Mouse (Mus musculus) gastrocnemius, adult 8-10 months (tissue): ENCODE measurements around the gene Catspere2. TPM values are rescaled to one million over a fixed set of nuclear protein-coding genes. Genes with fewer than 3 reads are reported as not detected.
"Not testable (repeated sequence)": the region's sequence is repeated elsewhere in the genome, so short reads cannot be mapped to it uniquely, and the experiment has no call there.

Source experiments
- DNase-seq, 2 experiments: peaks; one replicate each; pipeline ENCODE4 v3.0.0; 2022; ENCODE audit warnings: low spot score in 2 of 2
- total RNA-seq, 4 experiments: library from RNA; stranded (reverse); gene quantifications; 2 replicates each; pipeline ENCODE4 v1.2.4; 2022

Gene Catspere2
- total RNA-seq: under 1 TPM in 3 of 4 experiments, not detected in 1; 0.07 to 0.36 (median 0.29) TPM

DNA sequence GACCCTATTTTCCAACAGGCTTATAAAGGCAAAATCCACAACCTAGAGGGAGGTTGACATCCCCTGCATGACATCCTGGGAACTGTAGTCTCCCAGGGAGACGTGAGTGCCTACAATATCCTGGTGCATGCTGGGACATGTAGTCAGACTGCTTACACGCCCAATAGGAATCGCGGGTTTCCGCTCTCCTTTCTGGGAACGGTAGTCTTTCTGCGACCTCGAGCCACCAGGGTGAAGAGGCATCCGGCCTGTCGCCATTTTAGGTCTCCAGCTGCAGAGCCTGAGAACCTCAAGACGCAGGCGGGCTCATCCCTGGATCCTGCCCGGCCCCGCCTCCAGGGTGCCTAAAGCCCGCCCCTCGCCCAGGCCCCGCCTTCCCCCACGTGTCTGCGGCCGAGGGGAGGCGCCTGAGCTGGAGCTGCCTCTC, at the start of gene Catspere2:
Gene Catspere2 (plus strand): TSS at position 400 of the 427 bp plus-strand sequence.
- DNase-seq: peak; percentile 98

DNA sequence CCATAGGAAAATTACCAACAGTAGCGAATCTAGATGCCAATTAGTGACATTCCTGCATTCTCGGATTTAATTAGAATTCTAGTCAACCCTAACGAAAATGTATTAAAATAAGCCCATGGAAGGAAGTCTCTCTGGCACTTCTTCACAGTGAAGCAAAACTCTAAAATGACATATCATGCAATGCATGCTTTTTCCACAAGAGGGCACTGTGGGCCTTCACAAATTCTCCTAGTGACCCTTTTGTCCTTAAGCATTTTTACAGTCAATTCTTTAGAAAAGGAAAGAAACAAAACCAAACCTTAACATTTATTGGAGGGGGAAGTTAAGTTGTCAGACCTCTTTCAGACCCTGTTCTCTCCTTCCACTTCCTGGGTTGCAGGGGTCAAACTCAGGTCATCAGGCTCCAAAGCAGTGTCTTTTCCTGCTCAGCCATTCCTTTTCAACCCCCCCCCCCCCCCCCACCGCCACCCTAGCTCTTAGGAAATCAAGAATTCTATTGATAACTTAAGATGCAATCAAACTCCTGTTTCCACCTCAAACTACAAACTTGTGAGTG, 42.7 kb upstream of the Catspere2 start:
- not testable (repeated sequence) for DNase-seq

DNA sequence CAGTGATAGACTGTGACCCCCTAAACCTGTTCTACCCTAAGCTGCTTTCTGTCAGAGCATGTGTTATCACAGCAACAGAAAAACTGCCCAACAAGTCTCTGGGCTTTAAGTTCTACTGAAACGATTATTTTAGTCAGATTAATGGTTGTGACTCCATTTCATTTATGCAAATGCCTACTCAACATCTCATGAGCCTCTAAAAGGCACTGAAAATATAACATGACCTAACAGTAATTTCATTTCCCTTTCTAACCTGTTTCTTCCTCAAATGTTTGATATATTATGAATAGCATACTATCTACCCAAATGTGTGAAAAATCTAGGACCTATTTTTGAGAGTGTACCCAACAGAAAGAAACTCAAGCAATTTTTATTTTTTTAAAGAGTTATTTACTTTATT, 1.9 kb upstream of the Catspere2 start:
- no peak for DNase-seq

DNA sequence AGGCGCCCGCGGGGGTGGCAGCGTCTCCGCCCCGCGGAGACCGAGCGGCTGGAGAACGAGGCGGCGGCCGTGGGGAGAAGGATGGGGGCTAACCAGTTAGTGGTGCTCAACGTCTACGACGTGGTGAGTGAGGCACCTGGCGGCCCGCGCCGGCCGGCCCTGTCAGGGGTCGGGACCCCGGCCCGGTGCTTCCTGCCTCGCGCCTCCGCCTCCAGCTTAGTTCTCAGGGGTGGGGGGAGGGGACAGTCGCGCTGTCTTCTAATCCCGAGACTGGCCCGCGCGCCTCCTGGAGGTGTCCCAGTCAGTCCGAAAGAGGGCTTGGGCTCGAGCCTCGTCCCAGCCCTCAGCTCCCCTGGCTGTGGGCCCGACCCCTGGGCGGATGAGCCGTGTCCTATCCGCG, 359 bp downstream of the Catspere2 start:
- DNase-seq: peak in 1 of 2 experiments; percentile 20

DNA sequence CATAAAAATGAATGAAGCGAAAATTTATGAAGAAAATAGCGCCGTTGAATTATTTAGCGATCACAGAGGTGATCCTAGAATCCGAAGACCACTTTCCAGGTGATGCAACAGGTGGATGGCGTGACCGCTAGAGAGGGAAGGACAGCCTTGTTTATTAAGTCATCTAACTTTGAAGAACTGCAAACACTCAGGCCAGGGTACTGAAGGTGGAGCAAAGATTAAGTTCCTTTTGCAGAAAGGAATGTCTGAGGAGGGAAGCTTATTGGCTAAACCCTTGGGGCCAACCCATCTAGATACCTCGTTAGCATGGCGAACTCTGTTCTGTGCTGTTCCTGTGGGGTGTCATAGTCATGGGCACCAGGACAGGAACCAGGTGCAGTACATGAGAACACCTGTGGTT, 983 bp downstream of the Catspere2 start:
- no peak for DNase-seq

DNA sequence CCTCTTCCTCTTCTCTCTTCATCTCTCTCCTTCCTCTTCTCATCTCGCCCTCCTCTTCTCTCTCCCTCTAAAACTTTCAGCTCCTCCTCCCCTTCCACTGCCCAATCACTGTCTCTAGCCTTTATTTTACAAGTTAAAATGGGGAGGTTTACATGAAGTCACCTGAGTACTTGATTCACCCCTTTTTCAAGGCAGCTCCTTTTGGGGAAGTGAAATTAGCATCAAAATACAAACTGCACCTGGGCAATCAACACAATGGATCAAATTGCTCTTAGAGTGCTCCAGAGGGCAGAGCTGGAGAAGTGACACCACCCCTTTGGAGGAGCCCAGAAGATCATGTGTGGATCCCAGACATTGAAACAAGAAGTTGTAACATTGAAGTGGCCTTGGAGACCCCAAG, 4.3 kb downstream of the Catspere2 start:
- DNase-seq: not testable (repeated sequence)

DNA sequence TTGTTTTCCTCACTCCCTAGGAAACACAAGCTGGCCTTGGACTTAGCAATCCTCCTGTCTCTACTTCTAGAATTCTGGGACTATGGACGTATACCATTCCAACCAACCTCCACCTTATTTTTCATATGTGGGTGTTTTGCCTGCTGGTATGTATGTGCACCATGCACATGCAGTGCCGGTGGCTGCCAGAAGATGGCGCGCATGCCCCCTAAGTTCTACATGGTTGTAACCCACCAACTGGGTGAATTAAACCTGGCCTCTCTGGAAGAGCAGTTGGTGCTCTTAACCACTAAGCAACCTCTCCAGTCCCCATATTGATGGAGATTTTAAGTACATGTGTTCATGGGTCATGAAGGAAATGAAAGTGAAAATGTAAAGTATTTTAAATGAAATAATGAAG, 89.6 kb downstream of the Catspere2 start:
- not testable (repeated sequence) for DNase-seq

DNA sequence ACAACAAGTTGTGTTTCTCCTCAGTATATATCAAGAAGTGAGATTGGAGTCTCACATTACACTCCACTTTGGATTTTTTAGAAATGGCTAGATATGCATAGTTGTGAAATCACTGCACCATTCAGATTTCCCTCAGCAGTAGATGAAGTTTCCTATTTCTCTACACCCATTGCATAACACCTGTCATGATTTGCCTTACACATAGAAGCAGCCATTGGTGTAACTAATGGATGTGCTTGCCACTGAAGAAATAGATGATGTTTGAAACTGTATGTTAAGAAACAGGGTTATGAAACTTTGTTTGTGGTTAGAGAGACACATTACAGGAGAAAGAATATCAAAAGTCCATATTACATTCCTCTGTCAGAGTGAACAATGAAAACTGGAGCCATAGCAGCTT, 114.6 kb downstream of the Catspere2 start:
- not testable (repeated sequence) for DNase-seq

DNA sequence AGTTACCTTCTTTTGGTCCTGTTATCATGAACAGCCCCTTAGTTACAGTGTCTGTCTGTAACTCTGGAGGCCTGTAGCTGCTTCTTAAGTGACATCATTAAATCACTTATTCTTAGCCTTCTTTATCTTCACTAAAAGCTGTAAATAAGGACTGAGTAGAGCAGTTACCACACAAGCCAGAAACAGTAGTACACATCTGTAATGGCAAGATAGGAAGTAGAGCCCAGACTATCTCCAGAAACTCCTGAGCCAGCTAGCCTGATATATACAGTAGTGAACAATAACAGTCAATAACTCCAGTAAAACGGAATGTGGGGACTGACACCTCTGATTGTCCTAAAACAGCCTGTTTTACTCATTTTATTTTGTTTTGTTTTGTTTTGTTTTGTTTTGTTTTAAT, 125.3 kb downstream of the Catspere2 start:
- not testable (repeated sequence) for DNase-seq

DNA sequence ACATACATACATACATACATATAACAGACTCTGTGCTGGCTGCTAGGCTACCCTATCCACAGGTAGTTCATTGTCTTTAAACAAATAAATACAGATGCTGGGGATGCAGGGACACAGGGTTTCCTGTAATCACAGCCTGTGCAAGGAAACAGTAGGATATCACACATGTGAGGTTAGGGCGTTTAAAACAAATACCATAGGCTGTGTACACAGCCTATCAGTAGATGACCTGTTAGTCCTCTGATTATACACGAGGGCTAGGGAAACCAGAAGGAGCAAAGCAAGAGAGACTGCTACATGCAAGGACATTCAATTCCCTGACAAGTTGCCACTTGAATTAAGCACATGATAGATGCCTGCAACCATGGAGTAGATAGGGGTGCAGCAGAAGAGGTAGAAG, 139.0 kb downstream of the Catspere2 start:
- not testable (repeated sequence) for DNase-seq

DNA sequence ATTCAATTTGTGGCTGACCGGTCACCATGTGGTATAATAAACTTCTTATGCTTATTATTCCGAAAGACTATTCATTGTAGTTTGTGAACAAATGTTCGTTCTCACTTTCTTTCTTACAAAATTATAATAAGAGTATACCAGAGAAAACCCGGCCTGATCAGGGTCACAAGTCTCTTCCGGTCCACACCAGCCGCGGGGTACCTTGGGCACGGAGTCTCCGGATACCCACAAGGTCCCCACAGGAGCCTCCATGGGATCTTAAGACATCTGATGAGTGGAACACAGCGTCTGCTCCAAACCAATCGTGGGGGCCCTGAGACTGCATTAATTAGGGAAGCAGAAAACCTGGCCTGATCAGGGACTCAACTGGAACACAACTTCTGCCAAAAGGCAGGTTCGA, 151.1 kb downstream of the Catspere2 start:
- no peak for DNase-seq

DNA sequence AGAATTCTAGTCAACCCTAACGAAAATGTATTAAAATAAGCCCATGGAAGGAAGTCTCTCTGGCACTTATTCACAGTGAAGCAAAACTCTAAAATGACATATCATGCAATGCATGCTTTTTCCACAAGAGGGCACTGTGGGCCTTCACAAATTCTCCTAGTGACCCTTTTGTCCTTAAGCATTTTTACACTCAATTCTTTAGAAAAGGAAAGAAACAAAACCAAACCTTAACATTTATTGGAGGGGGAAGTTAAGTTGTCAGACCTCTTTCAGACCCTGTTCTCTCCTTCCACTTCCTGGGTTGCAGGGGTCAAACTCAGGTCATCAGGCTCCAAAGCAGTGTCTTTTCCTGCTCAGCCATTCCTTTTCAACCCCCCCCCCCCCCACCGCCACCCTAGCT, 163.3 kb downstream of the Catspere2 start:
- not testable (repeated sequence) for DNase-seq

DNA sequence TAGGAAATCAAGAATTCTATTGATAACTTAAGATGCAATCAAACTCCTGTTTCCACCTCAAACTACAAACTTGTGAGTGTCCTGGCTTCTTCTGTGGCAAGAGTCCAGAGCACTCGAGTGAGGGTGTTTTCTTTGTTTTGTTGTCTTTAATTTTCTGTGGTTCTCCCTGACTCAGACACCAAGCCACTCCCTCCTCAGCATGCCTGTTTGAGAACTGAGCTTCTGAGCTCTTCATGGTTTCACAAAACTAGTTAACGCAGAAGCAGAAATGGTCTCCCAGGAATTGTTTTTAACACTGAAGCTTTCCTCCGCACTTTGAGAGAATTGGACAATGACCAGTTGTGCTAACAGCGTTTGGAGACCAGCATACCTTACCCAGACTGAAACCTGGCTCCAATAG, 163.7 kb downstream of the Catspere2 start:
- DNase-seq: not testable (repeated sequence)

DNA sequence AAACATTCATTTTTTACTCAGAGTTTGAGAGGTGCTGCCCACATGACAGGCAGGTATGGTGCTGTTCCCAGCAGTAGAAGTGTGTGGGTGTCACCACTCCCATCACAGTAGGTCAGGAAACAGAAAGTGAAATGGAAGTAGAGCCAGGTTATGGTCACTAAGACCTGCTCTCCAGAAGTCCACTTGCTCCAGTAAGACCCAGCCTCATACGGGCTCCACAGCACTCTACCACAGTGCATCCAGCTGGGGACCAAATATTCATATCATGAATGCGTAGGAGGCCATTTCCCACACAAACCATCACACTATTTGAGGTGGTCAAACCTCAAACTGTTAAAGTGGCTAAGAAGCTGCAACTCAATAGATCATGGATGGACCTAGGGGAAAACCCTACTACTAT, 199.0 kb downstream of the Catspere2 start:
- no peak for DNase-seq

DNA sequence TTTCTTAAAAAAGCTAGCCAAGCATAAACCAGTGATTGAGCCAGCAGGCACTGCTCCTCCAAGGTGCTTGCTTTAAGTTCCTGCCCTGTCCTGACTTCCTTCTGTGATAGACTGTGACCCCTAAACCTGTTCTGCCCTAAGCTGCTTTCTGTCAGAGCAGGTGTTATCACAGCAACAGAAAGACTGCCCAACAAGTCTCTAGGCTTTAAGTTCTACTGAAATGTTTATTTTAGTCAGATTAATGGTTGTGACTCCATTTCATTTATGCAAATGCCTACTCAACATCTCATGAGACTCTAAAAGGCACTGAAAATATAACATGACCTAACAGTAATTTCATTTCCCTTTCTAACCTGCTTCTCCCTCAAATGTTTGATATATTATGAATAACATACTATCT, 202.4 kb downstream of the Catspere2 start:
- DNase-seq: no peak

DNA sequence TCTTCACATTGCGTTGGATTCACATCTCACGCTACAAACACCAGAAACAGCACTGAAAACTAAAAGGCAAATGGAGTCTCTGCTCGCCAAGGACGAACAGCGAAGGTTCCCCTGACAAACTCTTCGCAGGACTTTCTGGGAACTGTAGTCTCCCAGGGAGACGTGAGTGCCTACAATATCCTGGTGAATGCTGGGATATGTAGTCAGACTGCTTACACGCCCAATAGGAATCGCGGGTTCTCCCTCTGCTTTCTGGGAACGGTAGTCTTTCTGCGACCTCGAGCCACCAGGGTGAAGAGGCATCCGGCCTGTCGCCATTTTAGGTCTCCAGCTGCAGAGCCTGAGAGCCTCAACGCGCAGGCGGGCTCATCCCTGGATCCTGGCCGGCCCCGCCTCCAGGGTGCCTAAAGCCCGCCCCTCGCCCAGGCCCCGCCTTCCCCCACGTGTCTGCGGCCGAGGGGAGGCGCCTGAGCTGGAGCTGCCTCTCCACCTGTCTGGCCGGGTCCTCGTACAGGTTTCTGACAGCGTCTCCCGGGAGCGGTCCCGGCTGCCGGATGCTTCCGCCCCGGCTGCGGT, 204.1 kb downstream of the Catspere2 start, which contains the start of gene Desi2:
Gene Desi2 (plus strand): TSS at position 202 of the 576 bp plus-strand sequence.
- peak; percentile 92 to 97 for DNase-seq

DNA sequence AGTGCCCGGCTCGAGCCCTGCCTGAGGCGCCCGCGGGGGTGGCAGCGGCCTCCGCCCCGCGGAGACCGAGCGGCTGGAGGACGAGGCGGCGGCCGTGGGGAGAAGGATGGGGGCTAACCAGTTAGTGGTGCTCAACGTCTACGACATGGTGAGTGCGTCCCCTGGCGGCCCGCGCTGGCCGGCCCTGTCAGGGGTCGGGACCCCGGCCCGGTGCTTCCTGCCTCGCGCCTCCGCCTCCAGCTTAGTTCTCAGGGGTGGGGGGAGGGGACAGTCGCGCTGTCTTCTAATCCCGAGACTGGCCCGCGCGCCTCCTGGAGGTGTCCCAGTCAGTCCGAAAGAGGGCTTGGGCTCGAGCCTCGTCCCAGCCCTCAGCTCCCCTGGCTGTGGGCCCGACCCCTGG, 204.6 kb downstream of the Catspere2 start:
- not testable (repeated sequence) for DNase-seq

DNA sequence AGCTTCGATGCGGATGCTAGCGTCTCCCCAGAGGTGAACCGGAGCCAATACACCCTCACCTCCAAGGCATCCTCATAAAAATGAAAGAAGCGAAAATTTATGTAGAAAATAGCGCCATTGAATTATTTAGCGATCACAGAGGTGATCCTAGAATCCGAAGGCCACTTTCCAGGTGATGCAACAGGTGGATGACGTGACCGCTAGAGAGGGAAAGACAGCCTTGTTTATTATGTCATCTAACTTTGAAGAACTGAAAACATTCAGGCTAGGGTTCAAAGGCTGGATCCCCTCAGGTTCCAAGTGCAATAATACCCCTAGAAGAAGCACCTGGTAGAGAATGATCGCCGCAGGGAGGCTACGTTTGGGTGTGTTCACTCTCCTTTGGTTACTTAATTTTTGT, 205.2 kb downstream of the Catspere2 start:
- DNase-seq: no peak

DNA sequence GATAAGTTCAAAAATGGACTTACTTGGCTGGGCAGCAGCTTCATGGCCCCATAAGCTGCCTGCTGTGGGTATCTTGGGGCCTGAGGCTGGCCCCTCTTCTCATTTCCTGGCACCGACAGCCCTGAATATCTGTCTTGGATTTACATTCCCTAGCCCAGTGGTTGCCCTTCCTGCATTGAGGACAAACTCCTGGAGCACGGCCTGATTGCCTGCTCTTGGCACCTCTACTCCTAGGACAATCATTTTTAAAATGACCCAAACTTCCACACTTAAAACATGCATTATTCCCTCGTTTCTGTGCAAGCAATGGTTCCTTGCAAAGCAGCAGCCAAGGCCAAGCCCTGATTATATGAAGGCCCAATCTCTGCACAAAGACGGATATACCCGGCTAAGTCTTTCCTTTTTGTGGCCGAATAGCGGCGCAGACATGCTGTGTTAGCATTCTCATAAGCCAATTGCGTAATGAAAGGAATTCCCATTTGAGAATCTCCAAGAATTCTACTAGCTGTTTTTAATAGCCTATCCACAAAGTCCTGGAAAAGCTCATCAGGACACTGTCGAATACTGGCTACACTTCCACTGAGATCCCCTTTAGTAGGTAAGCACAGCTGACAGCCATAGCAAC, 222.6 kb downstream of the Catspere2 start:
- DNase-seq: no peak

DNA sequence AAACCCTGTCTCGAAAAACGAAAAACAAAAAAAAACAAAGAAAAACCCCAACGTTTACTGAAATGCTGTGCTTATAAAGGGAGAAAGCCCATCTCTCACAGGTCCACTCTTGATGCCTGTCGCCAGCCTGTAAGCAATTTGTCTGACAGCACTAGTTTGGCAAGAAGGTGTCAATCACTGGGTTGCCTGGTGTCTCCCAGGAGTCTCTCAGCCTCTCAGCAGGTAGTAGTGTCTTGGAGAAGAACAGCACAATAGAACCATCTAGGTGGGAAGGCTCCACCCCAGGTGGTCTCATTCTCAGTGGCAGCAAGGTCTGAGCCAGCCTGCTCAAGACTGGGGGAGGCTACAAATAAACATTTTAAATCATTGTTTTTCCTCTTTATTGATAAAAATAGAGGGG, 224.6 kb downstream of the Catspere2 start:
- not testable (repeated sequence) for DNase-seq

DNA sequence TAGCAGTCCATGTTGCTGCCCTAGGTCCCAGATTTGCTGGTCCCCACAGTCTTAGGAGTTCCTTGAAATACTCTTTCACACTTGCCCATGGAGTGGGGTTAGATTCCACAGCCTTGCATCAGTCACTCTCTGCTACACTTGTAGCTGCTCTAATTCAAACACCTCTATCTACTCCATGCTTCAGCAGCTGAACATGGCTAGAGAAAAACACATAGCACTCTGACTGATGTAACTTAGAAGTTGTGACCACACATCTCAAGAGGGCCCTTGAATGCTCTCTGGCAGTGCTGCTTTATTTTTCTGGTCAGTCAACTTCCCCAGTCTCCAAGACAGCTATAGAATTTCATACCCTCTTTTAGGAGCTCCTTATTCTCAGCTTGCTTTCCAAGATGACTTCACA, 226.7 kb downstream of the Catspere2 start:
- DNase-seq: no peak

DNA sequence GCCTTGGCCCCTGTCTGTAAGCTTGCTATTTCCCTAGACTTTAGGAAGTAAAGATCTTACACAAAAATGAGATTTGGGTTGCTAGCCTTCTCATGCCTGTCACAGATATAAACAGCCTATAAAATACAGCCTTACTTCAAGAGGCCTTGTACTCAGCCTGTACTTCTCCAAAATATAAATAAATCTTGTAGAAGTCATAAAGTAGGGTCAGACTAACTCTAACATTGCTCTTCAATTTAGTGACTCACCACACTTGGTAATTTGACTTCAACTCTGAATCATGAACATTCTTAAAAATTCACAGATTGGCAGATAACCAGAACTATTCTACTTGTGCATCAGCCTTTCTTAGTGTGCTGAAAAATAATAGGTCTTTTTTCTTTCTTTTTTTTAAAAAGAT, 233.9 kb downstream of the Catspere2 start:
- DNase-seq: no peak

DNA sequence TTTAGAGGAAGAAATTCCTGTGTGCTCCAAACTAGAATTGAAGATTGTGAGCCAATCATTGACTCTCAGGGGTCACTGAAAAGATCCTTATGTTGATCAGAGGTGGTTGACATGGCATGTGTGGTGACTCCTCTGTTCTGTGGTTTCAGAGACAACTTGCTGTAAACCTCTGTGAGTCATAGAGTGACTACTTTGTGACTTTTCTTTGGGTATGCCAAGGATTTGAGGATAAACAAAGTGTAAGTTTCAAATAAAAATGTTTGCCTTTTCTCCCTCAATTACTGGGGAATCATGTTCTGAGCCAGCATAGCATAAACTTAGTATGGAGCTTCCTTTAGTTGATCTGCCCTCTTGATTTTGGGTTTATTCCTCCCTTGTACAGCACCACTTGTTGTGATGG, 235.1 kb downstream of the Catspere2 start:
- no peak for DNase-seq
